Mouse (Mus musculus) limb, embryonic 14.5 days (tissue): ENCODE results near the gene Sphk1. TPM values are rescaled to one million over a fixed set of nuclear protein-coding genes. Genes with fewer than 3 reads are reported as not detected.
A peak's percentile ranks its signal among the peaks of the same experiment; 100 is the strongest.

Source experiments
- ATAC-seq: fragments of 200-750 bp; cut with Nextera tagmentation; 2 replicates; pipeline ENCODE4 v1.8.0; 2017; ENCODE audit warnings: low read depth, moderate number of reproducible peaks, moderate TSS enrichment; ENCODE audit not compliant: low FRiP score
- DNase-seq: peaks from one replicate; pipeline ENCODE4 v3.0.0-alpha.2; 2015; ENCODE audit warnings: low spot score
- H3K27ac ChIP-seq: fragments of 300-500 bp; sonication (generic); replicated peaks from 2 replicates; pipeline ENCODE4 v1.5.1; 2014; ENCODE audit warnings: low read depth, mild to moderate bottlenecking, low read length, moderate library complexity, mixed read lengths
- H3K27me3 ChIP-seq: fragments of 300-500 bp; sonication (generic); 2 replicates; pipeline ENCODE4 v1.6.1; 2014; ENCODE audit warnings: low read length, mixed read lengths; ENCODE audit not compliant: control insufficient read depth, insufficient read depth
- H3K36me3 ChIP-seq: fragments of 300-500 bp; sonication (generic); 2 replicates; pipeline ENCODE4 v1.6.1; 2014; ENCODE audit warnings: mild to moderate bottlenecking, low read length, moderate library complexity, mixed read lengths; ENCODE audit not compliant: control insufficient read depth, insufficient read depth
- H3K4me1 ChIP-seq: fragments of 300-500 bp; sonication (generic); 2 replicates; pipeline ENCODE4 v1.6.1; 2014; ENCODE audit warnings: antibody characterized with exemption, low read length, mixed read lengths; ENCODE audit not compliant: control insufficient read depth, insufficient read depth
- H3K4me2 ChIP-seq: fragments of 300-500 bp; sonication (generic); replicated peaks from 2 replicates; pipeline ENCODE4 v1.6.1; 2014; ENCODE audit warnings: low read depth, mild to moderate bottlenecking, low read length, moderate library complexity; ENCODE audit not compliant: severe bottlenecking
- H3K4me3 ChIP-seq: fragments of 300-500 bp; sonication (generic); replicated peaks from 2 replicates; pipeline ENCODE4 v1.5.1; 2014; ENCODE audit warnings: low read length
- H3K9ac ChIP-seq: fragments of 300-500 bp; sonication (generic); 2 replicates; pipeline ENCODE4 v1.6.1; 2014; ENCODE audit warnings: mild to moderate bottlenecking, low read depth, low read length, moderate library complexity; ENCODE audit not compliant: severe bottlenecking
- H3K9me3 ChIP-seq: fragments of 300-500 bp; sonication (generic); 2 replicates; pipeline ENCODE4 v1.6.1; 2016; ENCODE audit warnings: low read length; ENCODE audit not compliant: control insufficient read depth
- POLR2A ChIP-seq: fragments of 200-500 bp; IDR thresholded peaks from 2 replicates; pipeline ENCODE4 v1.8.0; 2012; ENCODE audit warnings: inconsistent platforms, mild to moderate bottlenecking, moderate library complexity, borderline replicate concordance; ENCODE audit not compliant: insufficient read depth, insufficient read length; ENCODE audit errors: extremely low read depth
- WGBS: fragments of 180-500 bp; shearing (Covaris S2); extraction: QIAGEN DNeasy Blood & Tissue Kit; methylation state at CpG from one replicate; pipeline ENCODE4 v1.1.7; 2014; 5-methylcytosine and 5-hydroxymethylcytosine counted together
- polyA plus RNA-seq, 2 experiments: library from polyadenylated mRNA; depleted of rRNA in 1 of 2; stranded (reverse) in 1 of 2; unstranded in 1 of 2; fragments of >200 nt; fragmentation: Nextera tagmentation in 1 of 2; extraction: Ambion mirVana in 1 of 2; gene quantifications; 2 replicates each; pipeline versions ENCODE4 v1.2.1 to v1.2.3; 2012 to 2014

Sphk1 gene
- polyA plus RNA-seq, 2 experiments, result 3.4 to 3.8 TPM

- WGBS, result 65% methylated on average over 6 of the region's 6 CpGs
- ATAC-seq (no peak), DNase-seq (no peak)
- peaks cover 15% of the 10 kb centered on the region for H3K4me1 ChIP-seq
- H3K9ac ChIP-seq, result no peak overlapping the region
- H3K36me3 ChIP-seq, result no peaks in the 10 kb centered on the region
- TF ChIP-seq POLR2A, result no peak
- H3K27me3 ChIP-seq, result no peaks in the 10 kb centered on the region
- H3K4me3 ChIP-seq, result no peak overlapping the region
- no peak overlapping the region for H3K27ac ChIP-seq
- H3K9me3 ChIP-seq, result no peaks in the 10 kb centered on the region
- H3K4me2 ChIP-seq, result no peak overlapping the region
These were observed 43.8 kb downstream of the Sphk1 start for GRCm38 (mm10) chr11:116574486-116574885.

- Histone ChIP-seq H3K36me3 (no peaks in the 10 kb centered on the region), H3K4me3 (no peak overlapping the region), H3K9ac (no peak overlapping the region), H3K27me3 (no peaks in the 10 kb centered on the region), H3K9me3 (no peaks in the 10 kb centered on the region), H3K27ac (no peak overlapping the region), H3K4me2 (no peak overlapping the region), H3K4me1 (peaks cover 18% of the 10 kb centered on the region)
- no peak for ATAC-seq
- 46% methylated on average over 6 of the region's 6 CpGs for WGBS
- no peak for DNase-seq
- no peak for TF ChIP-seq POLR2A
These were observed 44.3 kb downstream of the Sphk1 start for GRCm38 (mm10) chr11:116574982-116575381.

DNA sequence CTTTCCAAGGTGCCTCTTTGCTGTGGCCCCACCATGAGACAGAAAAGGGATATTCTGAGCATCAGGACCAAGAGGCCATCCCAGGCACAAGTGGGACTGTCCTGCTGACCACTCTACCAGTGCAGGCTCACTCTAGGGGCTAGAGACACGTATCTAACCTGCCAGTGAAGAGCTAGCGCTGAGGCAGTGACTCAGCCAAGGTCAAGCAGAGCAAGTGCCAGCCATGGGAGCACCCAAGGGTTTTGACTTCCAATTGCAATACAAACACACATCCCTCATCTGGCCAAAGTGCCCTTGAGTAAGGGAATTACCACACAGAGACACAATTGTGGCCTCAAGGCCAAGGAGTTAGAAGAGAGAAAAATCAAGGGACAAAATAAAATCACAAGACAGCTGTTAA lies 44.7 kb downstream of the Sphk1 start:
- H3K9ac ChIP-seq, result no peak overlapping the region
- TF ChIP-seq POLR2A, result no peak
- H3K27me3 ChIP-seq, result no peaks in the 10 kb centered on the region
- no peaks in the 10 kb centered on the region for H3K36me3 ChIP-seq
- DNase-seq (no peak), ATAC-seq (no peak)
- H3K27ac ChIP-seq, result no peak overlapping the region
- WGBS, result 86% methylated on average over 2 of the region's 2 CpGs
- H3K9me3 ChIP-seq, result no peaks in the 10 kb centered on the region
- H3K4me2 ChIP-seq, result no peak overlapping the region
- no peak overlapping the region for H3K4me3 ChIP-seq
- H3K4me1 ChIP-seq, result peaks cover 22% of the 10 kb centered on the region

- Histone ChIP-seq H3K27ac (no peak overlapping the region), H3K36me3 (no peaks in the 10 kb centered on the region), H3K27me3 (no peaks in the 10 kb centered on the region), H3K9ac (no peak overlapping the region), H3K4me3 (no peak overlapping the region), H3K4me2 (no peak overlapping the region), H3K4me1 (peaks cover 20% of the 10 kb centered on the region), H3K9me3 (no peaks in the 10 kb centered on the region)
- TF ChIP-seq POLR2A, result no peak
- DNase-seq, result no peak
- ATAC-seq, result no peak
- 93% methylated on average over 3 of the region's 3 CpGs for WGBS
These were observed 48.6 kb downstream of the Sphk1 start for GRCm38 (mm10) chr11:116579280-116579679.

GRCm38 (mm10) chr11:116580031-116580652 lies 49.4 kb downstream of the Sphk1 start:
- Histone ChIP-seq H3K36me3 (no peaks in the 10 kb centered on the region), H3K4me1 (peaks cover 16% of the 10 kb centered on the region), H3K9me3 (no peaks in the 10 kb centered on the region), H3K9ac (peak overlapping the region; percentile 88), H3K27ac (peak overlapping the region; percentile 88), H3K4me2 (peak overlapping the region; percentile 79), H3K27me3 (no peaks in the 10 kb centered on the region), H3K4me3 (peak overlapping the region; percentile 92)
- DNase-seq (no peak), ATAC-seq (no peak)
- no peak for TF ChIP-seq POLR2A
- WGBS, result 16% methylated on average over 10 of the region's 10 CpGs

- ATAC-seq (peak; percentile 64), DNase-seq (no peak)
- Histone ChIP-seq H3K36me3 (no peaks in the 10 kb centered on the region), H3K4me2 (peak overlapping the region; percentile 79), H3K4me1 (peaks cover 16% of the 10 kb centered on the region), H3K27ac (peak overlapping the region; percentile 88), H3K9ac (peak overlapping the region; percentile 88), H3K4me3 (peak overlapping the region; percentile 92), H3K9me3 (no peaks in the 10 kb centered on the region), H3K27me3 (no peaks in the 10 kb centered on the region)
- WGBS, result 1% methylated on average over 72 of the region's 91 CpGs
- TF ChIP-seq POLR2A, result no peak
These were observed 50.1 kb downstream of the Sphk1 start for GRCm38 (mm10) chr11:116580711-116581375.
